Mouse (Mus musculus) lung, postnatal 25 days (tissue): ENCODE results near the gene Grin3a.
A peak's percentile ranks its signal among the peaks of the same experiment; 100 is the strongest.
"Not testable (repeated sequence)": the region's sequence is repeated elsewhere in the genome, so short reads cannot be mapped to it uniquely, and the experiment has no call there.

Experiments
- DNase-seq: peaks from one replicate; pipeline ENCODE4 v3.0.0; 2022; ENCODE audit warnings: low spot score

The Grin3a gene

DNA sequence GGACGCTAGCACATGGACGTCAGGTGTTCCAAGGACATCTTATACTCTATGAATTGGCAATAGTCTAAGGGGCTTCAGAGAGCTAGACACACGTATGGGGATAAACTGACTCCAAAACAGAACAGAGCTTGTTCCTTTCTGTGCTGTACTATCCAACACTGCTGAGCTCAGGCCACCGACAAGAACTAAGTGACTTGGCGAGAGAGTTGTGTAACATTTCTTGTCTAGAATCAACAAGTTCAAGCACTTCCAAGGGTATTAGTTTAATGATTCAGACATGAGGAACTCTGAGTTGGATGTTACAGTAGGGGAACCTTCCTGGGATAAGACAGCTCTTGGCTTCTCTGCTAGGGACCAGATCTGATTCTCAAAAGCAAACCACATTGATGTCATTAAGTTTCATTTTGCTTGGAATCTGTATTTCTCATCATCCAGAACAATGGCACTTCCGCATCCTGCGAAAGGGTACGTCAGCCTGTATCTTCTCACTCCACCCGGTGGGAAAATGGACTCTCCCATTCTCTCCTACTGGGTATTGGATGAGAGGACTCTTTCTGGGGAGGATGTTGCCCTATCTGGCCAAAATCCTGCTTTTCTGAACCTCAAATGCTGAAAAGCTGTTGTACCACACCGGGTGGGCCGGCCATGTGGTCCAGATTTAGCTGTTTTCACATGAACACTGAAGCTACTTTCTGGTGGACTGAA is 165.2 kb downstream of the Grin3a start:
- DNase-seq, result peak; percentile 74

DNA sequence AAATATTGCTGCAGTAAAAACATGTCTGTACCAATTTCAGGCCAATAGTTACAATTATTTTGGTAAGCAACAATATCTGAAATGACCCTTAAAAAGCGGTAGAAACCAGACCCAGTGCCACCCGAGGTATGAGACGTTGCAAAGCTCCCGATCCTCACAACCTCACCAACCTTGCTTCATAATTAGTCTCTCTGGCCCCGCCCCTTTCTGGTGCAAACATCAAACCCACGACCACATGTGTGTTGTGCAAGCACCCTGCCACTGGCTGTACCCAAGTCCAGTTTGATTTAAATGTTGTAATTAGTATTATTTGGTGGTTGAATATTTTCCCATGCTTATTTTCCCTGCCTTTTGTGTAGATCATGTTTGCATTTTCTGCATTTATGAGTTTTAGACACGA is 168.8 kb downstream of the Grin3a start:
- no peak for DNase-seq

- DNase-seq, result peak; percentile 74
Observed at GRCm38 (mm10) chr4:49676071-49676470, 169.5 kb downstream of the Grin3a start.

DNA sequence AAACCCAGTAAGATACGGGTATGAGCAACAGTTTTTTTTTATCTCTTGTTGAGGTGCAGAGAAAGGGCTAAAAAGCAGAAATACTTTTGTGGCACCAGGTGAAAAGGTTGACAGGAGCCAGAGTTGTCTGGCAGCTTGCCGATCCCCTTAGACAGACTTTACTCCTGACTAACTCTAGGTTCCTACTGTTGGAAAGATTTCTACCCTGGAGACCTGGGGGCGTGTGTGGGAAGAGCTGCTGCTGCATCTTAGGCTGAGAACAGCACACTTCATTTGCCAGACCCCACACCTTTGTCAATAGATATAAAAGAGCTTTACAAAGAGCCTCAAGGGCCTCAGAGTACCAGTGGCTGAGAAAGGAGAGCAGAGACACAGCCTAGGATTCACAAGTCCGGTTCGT is 180.7 kb downstream of the Grin3a start:
- DNase-seq, result no peak

DNA sequence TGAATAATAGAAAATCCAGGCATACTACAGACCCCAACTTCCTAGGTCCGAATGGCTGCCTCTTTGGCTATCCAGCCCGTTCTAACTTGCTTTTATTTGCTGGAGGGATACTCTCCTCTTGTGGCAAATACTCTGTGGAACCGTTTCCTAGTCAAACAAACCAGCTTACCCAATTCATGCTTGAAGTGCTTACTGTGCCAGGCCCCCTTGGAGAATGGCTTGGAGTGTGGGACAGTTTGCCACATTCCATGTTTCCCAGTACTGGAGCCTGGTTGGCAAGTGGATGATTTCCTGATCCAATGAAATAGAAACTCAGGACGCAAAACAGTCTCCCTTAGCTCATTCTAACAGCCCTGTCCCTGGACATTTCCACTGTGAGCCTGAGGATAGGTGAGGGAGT is 183.3 kb downstream of the Grin3a start:
- DNase-seq, result peak; percentile 69

DNA sequence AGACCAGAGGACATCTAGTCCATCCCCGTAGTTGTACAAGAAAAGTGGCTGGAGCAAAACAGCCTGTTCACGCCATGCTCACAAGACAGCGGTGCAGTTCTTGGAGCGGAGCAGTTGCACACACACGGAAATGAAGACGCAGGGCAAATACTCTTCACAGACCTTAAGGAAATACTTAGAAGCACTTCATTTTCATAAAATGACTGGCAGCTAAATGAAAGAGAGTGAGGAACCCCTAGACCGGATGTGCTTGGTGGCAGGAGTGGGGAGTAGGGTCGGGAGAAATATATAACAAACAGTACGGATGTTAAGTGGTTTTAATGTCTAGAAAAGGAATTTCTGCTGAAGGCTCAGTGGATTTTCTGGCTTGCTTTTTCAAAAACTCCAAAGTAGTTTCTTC is 183.9 kb downstream of the Grin3a start:
- DNase-seq, result peak; percentile 25

GRCm38 (mm10) chr4:49659421-49659820 is 186.1 kb downstream of the Grin3a start:
- DNase-seq, result no peak

- DNase-seq, result no peak
Observed at GRCm38 (mm10) chr4:49639913-49640312, 205.6 kb downstream of the Grin3a start.

DNA sequence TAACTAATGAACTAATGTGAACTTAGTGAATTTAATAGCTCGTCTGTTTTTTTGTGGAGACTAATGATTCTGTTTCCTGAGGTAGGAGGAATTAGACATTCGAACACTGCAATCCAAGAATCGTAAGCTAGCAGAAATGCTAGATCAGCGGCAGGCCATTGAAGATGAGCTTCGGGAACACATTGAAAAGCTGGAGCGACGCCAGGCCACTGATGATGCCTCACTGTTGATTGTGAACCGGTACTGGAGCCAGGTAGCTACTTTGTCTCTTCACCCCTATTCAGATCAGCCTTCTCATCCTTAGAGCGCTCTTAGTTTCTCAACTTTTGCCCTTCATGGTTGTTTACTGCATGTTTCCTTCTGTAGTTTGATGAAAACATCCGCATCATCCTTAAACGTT is 207.7 kb downstream of the Grin3a start:
- DNase-seq, result no peak

DNA sequence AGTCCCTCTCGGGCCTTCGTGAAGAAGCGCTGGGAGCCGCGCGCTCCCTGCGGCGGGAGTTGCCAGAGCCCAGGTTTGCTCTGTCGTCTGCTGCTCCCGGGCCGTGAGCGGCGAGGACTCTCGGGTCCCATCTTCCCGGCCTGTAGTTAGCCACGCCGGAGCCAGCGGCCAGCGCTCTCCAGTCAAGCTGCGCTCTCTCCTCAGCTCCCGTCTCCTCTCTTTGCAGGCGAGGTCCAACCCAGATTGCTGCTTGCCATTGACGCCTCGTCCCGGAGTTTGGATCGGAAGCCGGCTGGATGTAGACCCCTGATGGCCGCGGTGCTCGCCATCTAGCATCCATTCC is 213.4 kb downstream of the Grin3a start:
- no peak for DNase-seq

GRCm38 (mm10) chr4:49631319-49632138 is 214.0 kb downstream of the Grin3a start, which contains the start of gene Rnf20:
Gene Rnf20 (plus strand): TSS chr4:49632006.
- peak; percentile 97 for DNase-seq

GRCm38 (mm10) chr4:49628941-49629340 is 216.6 kb downstream of the Grin3a start:
- no peak for DNase-seq

DNA sequence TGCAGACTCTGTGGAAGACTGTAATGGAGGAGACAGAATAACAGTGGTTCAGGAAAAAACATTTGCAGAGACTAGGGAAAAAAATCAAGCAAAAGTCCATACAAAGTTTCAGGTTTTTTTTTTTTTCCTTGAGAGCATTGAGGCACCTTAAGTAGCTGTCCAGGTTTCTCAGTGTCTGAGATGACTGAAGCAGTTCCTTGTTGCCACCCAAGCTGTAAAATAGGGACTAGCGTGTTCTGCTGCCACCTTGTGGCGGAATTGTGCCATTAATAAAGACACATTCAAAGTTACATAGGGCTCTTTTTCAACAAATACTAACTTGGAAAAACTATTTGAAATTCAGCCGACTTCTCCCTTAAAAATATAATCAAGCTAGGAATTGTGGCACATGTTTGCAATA is 218.6 kb downstream of the Grin3a start:
- DNase-seq, result peak; percentile 81

GRCm38 (mm10) chr4:49624969-49625368 is 220.6 kb downstream of the Grin3a start:
- DNase-seq, result not testable (repeated sequence)

DNA sequence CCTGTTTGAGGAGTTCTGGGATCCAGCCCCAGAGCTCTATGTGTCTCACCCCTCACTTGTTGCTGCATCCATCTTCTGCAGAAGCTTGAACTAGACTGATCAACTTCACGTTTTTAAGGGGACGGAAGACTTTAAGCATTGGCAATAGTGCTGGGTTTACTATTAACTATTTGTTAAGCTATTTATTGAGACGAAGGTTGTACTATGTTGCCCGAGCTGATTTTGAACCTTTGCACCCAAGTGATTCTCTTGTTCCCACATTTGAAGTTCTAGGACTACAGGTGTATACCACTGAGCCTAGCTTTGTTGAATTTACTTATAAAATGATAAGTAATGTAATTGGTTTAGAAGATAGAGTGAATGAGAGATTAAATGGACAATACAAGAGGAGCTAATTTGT is 221.6 kb downstream of the Grin3a start:
- no peak for DNase-seq

DNA sequence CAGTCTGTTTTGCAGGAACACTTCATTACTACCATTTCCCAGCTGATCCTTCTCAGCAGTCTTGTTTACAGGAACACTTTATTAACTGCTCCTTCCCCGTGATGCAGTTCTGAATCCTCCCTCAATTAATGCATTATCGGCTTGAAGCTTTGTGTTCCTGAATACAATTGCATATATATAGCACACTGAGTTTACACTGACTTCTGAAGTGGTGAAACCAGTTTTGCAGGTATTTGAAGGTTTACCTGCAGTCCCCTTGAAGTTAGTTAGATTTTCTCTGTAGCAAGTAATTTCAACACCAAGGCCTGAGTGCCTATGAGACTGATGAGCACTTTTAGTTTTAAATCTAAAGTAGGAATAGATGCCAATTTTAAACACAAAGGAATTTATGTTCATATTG is 223.3 kb downstream of the Grin3a start:
- DNase-seq, result peak; percentile 71

DNA sequence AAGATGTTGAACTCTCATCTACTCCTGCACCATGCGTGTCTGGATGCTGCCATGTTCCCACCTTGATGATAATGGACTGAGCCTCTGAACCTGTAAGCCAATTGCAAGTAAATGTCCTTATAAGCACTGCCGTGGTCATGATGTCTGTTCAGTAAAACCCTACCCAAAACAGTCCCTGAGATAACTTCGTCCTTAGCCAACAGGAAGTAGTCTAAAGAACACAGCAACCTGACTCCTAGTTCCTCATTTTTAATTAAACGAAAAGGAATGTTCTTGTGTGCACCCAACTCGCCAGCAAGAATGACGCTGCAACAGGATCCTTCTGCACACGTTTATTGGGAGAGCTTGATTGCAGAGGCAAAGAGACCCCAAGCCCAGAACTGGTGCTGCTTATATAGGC is 225.7 kb downstream of the Grin3a start:
- DNase-seq, result not testable (repeated sequence)

GRCm38 (mm10) chr4:49616924-49617323 is 228.6 kb downstream of the Grin3a start:
- DNase-seq, result no peak
